Mouse (Mus musculus): ENCODE measurements around the gene Tbx1.

The Tbx1 gene

DNA sequence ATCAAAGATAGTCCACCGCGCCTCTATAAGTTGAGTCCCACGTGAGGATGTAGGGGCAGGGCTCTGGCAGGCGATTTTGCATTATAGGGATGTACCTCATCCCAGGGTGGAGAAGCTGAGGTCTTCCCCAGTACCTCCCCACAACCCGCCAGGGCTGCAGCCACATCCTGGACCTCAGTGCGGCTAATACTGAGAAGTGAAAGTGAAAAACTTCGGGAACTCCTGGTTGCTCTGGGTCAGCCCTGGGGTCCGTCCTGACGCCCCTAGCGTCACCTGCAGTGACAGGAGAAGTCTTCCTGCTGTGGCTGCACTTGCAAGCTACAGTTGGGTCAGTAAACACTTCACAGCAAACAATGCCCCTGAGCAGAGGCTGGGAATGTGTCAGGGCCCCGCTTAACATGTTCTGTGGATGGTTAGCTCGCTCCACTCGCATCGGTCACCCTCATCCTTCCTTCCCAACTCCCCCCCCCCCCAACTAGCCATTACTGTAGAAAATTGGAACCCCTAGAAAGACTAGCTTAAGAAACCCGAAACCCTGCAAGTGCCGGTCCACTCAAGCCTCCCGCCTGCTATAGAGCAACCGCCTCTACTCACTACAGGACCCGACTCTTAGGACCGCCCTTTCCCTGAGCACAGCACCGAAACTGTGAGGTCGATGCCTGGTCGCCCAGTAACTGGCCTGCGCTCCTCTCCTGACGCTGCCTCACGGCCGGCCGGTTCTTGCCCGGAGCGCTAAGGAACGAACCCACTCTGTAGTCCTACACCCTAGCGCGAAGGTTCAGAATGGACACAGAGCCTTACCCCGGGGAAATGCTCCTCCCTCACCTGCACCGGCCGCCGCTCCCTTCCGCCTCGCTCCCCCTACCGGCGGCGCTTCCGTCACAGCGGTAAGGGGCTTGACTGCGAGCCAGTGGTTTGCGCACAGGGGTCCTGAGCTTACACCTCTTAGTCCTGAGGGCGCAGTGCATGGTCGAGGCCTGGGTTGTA, at the start of gene Tbx1:
Gene Tbx1, minus strand, starts transcription at position 868 of the 987 bp plus-strand sequence.
- in situ Hi-C loops (cut with MseI, MboI): no loop called here

DNA sequence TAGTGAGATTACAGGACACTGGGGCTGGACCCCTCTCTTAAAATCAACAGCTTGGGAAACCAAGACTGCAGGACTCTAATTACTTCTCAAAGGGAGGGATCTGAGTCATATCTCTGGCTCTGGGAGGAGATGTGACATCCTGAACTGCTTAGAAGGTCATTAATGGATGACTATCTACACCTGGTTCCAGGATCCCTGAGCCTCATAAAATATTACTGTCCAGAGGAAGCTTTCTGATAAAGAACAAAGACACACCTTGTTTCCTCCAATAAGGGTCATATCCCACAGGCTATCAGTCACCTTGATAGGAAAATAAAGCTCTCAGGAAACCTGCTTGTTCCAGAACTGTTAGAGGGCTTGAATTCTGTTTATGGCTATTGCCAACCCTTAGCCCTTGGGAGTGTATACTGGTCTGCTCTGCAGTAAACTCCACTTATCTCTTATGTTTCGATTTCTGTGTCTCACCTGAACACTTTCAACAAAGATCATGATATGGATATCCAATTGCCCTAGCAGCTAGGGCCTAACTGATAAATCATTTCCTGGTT, 49.0 kb upstream of the Tbx1 start:
- in situ Hi-C loops (cut with MseI, MboI): loop anchor here in 1 of 2 experiments (5.0 kb wide), 1 partner anchor 33 kb away; no protein-coding TSS in a partner anchor

DNA sequence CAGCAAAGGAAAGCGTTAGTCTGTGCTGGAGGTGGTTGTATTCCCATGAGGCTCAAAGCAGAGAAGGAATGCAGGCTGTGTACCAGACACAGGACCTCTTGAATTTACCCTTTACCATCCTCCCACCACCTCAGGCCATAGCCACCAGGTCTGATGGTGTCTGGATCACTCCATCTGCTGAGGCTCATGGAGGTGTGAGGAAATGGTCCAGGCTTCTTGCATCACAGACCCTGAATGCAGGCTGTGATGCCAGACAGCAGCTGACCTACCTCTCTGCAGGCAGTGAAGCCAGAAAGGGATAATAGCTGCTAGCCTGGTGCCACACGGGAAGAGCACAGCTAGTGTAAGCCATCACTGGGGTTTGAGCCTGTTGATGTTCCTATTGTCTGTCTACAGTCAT, 47.9 kb upstream of the Tbx1 start:
- in situ Hi-C loops (cut with MseI, MboI): loop anchor here in 1 of 2 experiments (5.0 kb wide), 1 partner anchor 34 kb away; no protein-coding TSS in a partner anchor

DNA sequence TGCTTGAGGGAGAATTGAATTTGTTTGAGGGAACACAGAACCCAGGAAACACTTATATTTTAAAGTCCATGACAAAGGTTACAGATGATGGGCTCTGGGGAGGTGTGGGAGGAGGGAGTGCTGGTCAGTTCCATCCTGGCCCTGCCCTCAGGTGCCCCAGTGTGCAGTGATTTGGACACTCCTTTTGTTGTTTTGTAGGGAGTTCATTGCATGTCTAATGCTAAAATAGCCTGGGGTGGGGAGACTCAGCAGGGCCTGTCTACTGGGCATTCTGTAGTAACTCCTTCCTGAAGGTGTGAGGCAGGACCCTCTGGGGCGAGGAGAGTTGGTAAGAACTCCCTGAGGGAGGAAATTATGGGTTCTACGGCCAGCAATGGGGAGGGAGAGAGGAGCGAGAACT, 46.3 kb upstream of the Tbx1 start:
- in situ Hi-C loops (cut with MseI, MboI): loop anchor here in 1 of 2 experiments (5.0 kb wide), 1 partner anchor 35 kb away; no protein-coding TSS in a partner anchor

DNA sequence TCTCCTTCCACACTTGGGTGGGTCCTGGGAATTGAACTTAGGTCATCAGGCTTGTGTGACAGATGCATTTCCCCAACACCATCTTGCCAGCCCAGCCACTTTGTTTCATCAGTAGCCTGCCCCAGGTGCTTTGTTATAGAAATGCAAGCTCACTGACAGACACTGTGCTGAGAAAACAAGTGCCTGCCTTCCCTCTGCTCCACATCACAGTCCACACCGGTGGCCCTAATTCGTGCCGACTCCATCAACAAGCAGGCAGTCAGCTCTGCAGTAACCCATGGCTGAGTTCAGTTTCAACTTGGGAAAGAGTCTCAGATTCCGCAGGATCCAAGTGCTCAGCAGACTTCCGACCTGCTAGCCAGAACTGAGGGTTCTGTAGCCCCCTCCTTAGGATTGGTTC, 45.9 kb upstream of the Tbx1 start:
- in situ Hi-C loops (cut with MseI, MboI): loop anchor here in 1 of 2 experiments (5.0 kb wide), 1 partner anchor 36 kb away; no protein-coding TSS in a partner anchor

DNA sequence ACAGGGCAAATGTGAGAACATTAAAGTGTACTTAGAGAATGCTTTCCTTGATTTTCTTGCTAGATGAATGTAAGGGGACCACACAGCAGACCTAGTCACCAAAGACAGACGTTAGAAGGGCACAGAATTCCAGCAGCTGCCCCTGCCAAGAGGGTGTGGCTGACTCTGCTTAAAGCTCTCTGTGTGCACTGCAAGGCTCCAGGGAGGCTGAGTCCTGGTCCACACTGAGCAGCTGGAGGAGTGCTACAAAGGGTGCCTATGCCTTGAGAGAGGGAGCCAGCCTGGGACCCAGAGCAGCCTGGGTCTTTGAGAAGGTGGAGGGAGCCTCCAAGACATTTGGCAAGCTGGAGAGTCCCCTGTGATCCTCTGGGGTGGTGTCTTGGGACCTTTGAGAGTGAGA, 42.9 kb upstream of the Tbx1 start:
- in situ Hi-C loops (cut with MseI, MboI): no loop called here

DNA sequence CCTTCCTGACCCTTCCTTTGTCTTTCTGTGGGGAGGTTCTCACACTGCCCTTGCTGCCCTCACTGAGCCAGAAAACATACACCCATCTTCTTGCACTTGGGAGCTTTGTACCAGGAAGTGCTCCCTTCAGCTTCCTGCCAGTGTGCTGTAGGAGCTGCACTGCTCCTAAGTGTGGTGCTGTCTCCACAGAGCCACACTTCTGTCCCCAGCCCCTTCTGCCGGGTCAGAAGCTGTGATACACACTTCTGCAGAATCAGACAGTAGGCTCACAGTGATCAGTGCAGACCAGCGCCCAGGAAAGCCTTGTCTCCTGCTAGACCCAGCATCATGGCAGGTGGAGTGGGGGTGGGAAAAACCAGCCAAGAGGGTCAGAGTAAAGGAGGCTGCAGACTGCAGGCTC, 42.3 kb upstream of the Tbx1 start:
- in situ Hi-C loops (cut with MseI, MboI): no loop called here

DNA sequence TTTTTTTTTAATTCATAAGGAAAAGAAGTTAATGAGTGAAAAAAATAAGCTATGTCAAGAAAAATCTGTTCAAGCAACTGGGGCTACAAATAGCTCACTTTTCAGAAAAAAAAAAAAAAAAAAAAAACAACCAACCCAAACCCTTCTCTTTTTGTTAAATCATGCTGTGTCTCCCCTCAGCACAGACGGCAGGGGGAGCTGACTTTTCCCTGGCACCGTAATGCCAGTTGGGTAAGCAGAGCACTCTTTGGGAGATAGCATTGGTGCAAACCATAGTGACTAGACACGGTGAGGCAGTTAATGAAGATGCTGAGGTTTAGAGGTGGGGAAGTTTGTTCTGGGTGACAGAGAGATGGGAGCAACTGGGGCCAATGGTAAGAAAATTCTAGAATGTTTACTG, 41.6 kb upstream of the Tbx1 start:
- in situ Hi-C loops (cut with MseI, MboI): no loop called here

DNA sequence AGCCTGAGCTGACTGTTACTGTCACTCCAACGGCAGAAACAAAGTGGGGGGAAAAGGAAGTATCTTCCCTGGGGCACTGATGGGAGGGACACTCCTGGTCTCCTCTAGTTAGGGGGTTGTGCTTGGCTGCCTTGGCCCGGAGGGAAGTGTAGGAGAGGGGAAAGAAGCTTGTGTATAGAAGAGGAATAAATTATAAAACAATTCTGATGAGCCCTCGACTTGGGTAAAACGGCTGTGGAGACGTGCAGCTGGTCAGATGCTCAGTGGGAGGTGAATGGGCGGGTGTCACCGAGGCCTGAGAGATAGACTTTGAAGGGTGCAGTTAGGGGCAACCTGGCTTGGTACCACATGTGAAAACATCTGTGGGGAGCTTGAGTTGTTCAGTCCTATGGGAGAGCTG, 40.7 kb upstream of the Tbx1 start:
- in situ Hi-C loops (cut with MseI, MboI): no loop called here

DNA sequence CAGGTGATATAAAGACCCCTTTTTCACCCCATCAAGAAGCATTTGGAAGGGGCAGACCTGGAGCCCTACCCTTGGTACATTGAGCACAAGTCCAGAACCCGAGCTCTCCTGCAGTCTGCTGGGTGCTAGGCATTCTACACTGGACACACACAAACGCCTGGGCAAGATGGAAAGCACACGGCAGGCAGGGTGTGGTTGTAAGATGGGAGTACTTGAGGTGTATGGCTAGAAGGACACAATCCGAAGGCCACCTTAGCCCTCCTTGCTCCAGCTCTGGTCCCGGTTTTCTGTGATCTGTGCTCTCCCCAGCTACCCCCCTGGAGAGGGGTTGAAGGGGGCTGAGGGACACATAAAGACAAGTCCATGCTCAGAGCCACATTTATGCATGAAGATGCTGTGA, 39.8 kb upstream of the Tbx1 start:
- in situ Hi-C loops (cut with MseI, MboI): no loop called here

DNA sequence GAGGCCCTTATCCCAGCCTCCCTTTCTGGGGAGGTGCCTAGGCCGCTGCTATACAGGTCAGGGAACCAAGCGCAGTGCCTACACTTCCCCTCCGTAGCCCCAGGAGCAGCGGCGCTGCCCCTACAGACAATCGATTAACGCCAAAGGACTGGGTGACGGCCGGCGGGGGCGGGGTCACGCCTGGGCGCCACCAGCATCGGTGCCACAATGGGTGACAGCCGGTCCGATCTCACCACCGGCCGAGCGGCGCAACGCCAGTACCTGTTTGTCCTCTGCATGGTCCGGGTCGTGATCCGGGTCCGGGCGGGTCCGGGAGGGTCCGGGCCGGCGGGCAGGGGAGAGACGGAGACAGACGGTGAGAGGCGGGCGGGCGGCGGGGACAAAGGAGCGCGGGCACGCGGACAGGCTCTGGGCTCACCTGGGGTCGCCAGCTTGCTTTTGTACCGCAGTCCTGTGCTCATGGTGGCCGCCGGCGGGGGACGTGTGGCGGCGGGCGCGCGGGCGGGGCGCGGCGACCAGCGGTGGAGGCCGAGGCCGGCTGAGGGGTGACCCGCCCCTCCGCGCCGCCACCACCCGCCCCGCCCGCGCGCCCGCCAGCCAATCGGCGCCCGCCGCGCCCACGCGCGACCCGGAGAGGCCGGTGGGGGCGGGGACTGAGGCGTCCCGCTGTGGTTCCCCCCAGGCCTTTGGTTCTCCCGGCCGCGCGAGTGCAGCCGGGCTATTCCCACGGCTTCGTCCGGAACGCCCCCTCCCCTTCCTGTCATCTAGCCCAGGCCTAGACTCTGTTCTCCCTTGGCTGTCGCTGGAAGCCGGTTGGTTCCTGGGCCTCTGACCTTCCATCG, 39.1 kb upstream of the Tbx1 start, which contains the start of gene Sept5:
Gene Sept5, minus strand, starts transcription at position 565 of the 842 bp plus-strand sequence.
- in situ Hi-C loops (cut with MseI, MboI): no loop called here

DNA sequence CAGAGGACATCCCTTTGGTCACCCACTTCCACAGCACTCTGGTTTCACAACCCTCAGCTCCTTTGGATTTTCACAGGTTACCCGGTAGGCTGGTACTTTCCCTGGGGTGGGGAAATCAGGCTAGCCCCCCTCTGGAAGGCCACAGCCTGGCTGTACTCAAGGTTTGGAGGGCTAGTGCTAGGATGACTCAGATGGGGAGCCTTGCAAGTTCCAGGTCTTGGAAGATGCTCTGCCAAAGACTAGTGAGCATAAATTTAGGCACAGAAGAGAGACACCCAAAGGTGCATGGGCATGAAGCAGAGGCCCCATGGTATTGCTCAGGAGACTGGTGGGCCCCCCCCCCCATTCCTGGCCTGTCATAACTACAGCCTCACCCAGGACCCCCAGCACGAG, 38.5 kb upstream of the Tbx1 start:
- in situ Hi-C loops (cut with MseI, MboI): no loop called here

DNA sequence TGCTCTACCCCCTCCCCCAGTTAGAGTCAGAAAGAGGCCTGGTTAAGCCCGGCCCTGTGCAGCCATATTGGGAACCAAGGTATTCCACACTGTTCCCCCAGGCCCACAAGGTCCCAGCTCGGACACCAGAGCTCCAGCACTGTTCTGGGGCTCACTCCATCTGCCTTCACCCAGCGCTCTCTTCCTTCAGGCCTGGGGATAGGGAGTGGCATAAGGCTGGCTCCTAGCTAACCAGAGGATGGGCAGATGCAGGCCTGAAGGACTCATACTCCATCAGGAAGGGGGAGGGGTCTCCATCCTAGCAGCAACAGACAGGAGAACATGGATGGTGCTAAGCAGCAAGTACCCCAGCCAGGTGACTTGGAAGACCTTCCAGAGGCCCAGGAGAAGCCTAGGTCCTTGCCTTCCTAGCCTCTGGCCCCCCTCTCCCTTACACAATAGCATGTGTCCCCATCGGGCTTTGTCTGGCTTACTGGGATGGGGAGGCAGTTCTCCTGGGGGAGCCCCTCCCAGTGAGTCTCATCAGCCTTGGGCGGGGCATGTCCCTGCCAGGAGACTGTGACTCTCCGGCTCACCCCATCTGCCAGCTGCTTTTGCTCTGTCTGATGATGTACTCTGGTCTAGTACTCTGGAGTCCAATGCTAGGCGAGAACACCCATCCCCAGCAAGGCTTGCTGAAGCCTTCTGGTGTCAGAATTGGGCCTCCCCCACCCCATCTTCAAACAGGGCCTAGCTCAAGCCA, 37.9 kb upstream of the Tbx1 start:
- in situ Hi-C loops (cut with MseI, MboI): no loop called here

DNA sequence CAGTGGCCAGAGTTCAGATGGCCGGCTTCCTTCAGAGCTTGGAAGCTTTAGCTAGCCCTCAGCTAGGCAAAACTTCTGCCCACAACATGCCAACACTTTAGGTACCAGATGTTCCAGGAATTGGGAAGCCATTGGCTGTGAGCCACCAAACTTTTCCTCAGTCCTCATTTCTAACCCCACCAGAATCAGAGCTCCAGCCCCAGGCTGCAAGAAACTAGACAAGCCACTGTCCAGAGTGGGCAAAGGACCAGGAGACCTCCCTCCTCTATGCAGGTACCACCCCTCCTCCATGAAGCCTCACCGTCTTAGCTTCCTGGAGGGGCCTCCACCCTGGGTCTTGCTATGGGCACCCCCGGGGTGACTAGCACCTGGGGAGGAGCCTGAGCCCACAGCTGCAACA, 36.7 kb upstream of the Tbx1 start:
- in situ Hi-C loops (cut with MseI, MboI): no loop called here

DNA sequence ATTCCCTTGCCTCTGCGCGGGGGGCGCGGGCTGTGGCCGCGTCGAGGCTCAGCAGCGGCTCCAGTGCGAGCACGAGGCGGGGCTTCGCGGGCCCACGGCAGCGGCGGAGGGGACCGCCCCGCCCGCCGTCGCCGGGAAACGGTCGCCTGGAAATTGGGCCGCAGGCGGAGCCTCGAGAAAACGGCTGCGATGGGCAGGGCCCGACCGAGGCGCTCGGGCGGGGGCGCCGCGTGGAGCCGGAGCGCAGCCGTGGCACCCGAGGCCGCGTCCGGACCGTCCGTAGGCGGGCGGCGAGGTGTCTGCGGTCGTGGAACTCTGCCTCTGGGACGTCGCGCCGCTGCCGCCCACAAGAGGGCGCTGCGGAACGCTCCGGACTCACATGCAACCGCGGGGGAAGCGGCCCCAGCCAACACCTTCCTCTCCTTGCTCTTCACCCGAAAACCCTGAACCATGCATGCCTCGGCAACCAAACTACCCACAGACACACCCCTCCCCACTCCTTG, 36.0 kb upstream of the Tbx1 start, which contains the start of gene Gm49601:
Gene Gm49601, minus strand, starts transcription at position 52 of the 503 bp plus-strand sequence.
- in situ Hi-C loops (cut with MseI, MboI): no loop called here

DNA sequence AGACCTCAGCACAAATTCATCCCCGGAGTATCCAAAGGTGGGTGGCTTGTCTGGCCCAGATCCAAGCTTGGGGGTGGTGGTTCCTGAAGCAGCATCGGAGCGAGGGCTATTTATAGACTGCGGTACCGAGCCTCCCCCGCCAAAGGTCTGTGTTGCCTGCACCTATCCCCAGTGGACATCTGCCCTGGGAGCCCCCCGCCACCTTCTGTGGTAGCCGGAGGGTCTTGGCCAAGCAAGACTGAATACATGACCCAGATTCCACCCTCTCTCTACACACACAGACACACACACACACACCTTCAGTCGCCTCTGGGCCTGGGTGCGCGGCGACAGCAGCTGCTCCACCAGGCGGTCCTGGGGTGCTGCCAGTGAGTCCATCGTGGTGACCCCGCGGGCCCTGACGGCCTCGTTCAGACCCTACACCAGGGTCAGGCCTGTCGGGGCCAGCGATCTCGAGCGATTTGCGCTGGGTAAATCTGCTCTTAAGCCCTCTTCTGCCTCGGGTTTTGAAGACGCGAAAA, 35.4 kb upstream of the Tbx1 start:
- in situ Hi-C loops (cut with MseI, MboI): no loop called here

DNA sequence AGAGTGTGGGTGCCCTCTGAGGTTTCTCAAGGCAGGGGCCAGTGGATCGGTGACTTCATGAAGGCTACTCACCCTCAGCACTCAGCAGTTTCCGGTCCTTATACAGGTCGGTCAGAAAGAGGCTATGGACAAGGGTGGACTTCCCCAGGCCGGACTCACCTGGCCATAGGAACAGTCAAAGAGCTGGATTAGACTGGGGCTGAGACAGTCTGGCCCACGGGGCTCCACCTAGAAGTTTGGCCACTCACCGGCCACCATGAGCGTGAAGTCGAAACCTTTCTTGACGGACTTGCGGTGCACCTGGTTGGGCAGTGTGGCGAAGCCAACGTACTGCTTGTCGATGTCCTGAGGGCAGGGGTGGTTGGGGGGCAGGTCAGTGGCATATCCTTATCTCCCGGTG, 34.6 kb upstream of the Tbx1 start:
- in situ Hi-C loops (cut with MseI, MboI): no loop called here

DNA sequence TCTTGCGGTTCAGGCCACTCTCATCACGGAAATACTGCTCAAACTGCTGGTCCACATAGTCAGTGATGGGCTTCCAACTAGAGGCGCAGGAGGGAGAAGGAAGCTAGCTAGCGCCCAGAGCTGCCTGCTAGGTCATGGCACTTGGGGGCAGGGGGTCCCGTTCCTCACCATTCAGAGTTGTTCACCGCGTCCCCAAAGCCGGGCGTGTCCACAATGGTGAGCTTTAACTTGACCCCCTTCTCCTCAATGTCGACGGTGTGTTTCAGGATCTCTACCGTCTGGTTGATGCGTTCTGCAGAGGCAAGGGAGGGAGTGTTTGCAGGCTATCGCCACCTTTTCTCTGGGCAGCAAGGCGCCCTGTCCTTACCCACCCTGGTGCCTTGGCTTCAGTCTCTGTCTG, 34.2 kb upstream of the Tbx1 start:
- in situ Hi-C loops (cut with MseI, MboI): no loop called here

DNA sequence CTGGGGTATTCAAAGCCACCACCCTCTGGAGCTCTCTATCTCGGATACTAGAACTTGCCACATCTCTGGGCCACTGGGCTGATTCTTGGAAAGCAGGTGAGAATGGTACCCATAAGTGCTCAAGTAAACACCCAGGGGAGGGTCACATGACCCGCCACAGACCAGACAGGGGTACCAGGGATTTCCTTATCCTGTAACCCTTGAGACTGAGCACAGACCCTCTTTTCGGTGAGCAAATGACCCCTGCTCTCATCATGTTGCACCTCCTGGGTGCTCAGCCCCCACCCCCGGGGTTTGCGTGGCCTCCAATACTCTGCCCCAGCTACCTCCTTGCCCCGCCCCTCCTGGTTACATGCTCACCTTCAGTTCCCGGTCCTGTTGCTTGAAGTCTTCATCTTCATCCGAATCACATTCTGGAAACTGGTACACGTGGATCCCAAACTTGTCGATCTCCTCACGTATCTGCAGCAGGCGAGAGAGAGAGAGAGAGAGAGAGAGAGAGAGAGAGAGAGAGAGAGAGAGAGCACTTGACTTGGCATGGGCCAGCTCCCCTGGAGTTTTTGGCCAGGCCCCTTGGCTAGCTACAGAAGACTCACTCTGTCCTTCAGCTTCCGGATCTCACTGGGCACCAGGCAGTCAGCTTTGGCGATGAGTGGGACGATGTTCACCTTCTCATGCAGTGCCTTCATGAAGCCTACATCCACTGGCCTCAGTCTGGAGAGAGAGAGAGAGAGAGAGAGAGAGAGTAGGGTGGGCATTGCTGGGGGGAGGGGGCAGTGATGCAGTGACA, 33.5 kb upstream of the Tbx1 start:
- in situ Hi-C loops (cut with MseI, MboI): no loop called here

Measured in mouse trophoblast stem cell (cell line).